28 mouse cellular contexts compared by ENCODE assay signal in the genomic region with DNA sequence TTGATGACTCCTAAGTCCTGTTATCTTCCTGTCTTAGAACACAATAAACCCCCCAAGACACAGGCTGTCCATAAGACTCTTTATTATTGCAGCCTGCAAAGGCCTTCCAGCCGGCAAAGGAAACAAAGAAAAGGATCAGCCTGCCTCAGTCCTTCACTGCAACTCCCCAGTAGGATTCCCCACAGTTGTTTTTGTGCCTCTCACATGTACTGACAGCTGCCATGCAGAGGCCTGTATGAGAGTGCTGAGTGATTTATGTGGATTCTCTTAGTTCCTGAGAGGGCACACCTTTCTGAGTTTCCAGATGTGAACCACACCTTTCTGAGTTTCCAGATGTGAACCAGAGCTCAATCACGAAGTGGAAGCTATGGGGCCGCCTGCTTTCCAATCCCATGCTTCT. TPM values are rescaled to one million over a fixed set of nuclear protein-coding genes. Genes with fewer than 3 reads are reported as not detected.
"Had no signal": no experiment of that assay in that cellular context is flagged by ENCODE, and none has a peak within 500 bp of the region (broad histone marks: within the 10 kb centered on the region; RNA-seq: fewer than 3 reads in every experiment).

No protein-coding gene starts in this region.

- H3K9ac ChIP-seq: hindbrain, embryonic 13.5 days; intestine, embryonic 15.5 days; limb, embryonic 12.5 days; limb, embryonic 15.5 days; liver, embryonic 12.5 days; liver, embryonic 14.5 days had no signal

- H3K27ac ChIP-seq: hindbrain, embryonic 13.5 days; intestine, embryonic 15.5 days; layer of hippocampus, adult 2 months; left cerebral cortex, adult 2 months; limb, embryonic 12.5 days; limb, embryonic 15.5 days; liver, embryonic 12.5 days; liver, embryonic 14.5 days had no signal

- H3K4me3 ChIP-seq: hindbrain, embryonic 13.5 days; intestine, embryonic 15.5 days; layer of hippocampus, adult 2 months; left cerebral cortex, adult 2 months; limb, embryonic 12.5 days; limb, embryonic 15.5 days; liver, embryonic 12.5 days had no signal

- H3K36me3 ChIP-seq: hindbrain, embryonic 13.5 days; intestine, embryonic 15.5 days; limb, embryonic 12.5 days; limb, embryonic 15.5 days; liver, embryonic 12.5 days had no signal

- H3K4me1 ChIP-seq: hindbrain, embryonic 13.5 days; intestine, embryonic 15.5 days; limb, embryonic 15.5 days; liver, embryonic 12.5 days had no signal

- H3K27me3 ChIP-seq: hindbrain, embryonic 13.5 days; intestine, embryonic 15.5 days; limb, embryonic 12.5 days; limb, embryonic 15.5 days; liver, embryonic 12.5 days had no signal

- H3K9me3 ChIP-seq: hindbrain, embryonic 13.5 days; intestine, embryonic 15.5 days; limb, embryonic 12.5 days; limb, embryonic 15.5 days; liver, embryonic 12.5 days had no signal

- H3K4me2 ChIP-seq: heart, embryonic 11.5 days; hindbrain, embryonic 13.5 days; intestine, embryonic 15.5 days; limb, embryonic 12.5 days; limb, embryonic 15.5 days; liver, embryonic 12.5 days had no signal

- DNase-seq: gastrocnemius, postnatal 14 days; gastrocnemius, postnatal 36 days; heart, adult 18-20 months; heart, postnatal 10 days; kidney, adult 18-20 months; kidney, adult 8-10 months; kidney, postnatal 10 days; kidney, postnatal 25 days; kidney, postnatal 4 days; lung, adult 18-20 months had no signal

- ATAC-seq: hindbrain, embryonic 16.5 days; inflammation-experienced regulatory T-cells, adult 6 months; intestine, embryonic 15.5 days; intestine, postnatal 0 days; liver, embryonic 12.5 days had no signal

RNA-seq across cellular contexts. Expression of gene Casr, which starts 20.1 kb away (rescaled TPM):
- total RNA-seq: heart, adult 18-20 months; heart, postnatal 25 days; hematopoietic stem cell, adult 5-6 weeks; liver, adult 2 months had no signal
- polyA plus RNA-seq: heart, embryonic 14.5 days; hindbrain, embryonic 11.5 days; hindbrain, embryonic 13.5 days; inflammation-experienced regulatory T-cells, adult 6 months; liver, adult 2 months; liver, embryonic 12.5 days; liver, embryonic 14.5 days; liver, embryonic 16.5 days had no signal
